Mouse (Mus musculus): ENCODE measurements around the gene 2310039H08Rik. TPM values are rescaled to one million over a fixed set of nuclear protein-coding genes. Genes with fewer than 3 reads are reported as not detected.
"Not testable (repeated sequence)": the region's sequence is repeated elsewhere in the genome, so short reads cannot be mapped to it uniquely, and the experiment has no call there.

2310039H08Rik gene
- polyA plus RNA-seq, 1 experiment from 2014 or later, result 41.7 TPM

DNA sequence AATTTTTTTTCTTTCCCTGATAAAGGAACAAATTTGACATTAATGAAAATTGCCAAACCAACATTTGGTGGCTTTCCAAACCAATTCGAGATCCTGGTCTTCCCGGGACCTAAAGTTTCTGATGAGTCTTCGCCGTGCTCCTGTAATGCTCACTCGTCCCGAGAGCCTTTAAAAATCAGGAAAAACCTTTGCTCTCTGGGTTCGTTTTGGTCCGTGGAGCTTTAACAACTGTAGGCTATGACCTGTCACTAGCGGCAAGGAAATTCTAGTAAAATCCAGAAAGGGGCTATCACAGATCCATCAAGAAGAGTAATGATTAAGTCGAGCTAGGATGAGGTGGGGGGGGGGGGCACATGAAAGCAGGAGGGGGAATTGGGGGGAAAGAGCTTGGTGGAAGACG is 9.4 kb downstream of the 2310039H08Rik start:
- Histone ChIP-seq H3K27me3 (replicated peaks) (no peaks in the 10 kb centered on the region), H3K4me1 (replicated peaks) (peaks cover 11% of the 10 kb centered on the region), H3K9ac (peak overlapping the region; percentile 87), H3K27ac (ENCODE audit: poor library complexity, severe bottlenecking) (peak overlapping the region; percentile 82), H3K36me3 (peaks cover 39% of the 10 kb centered on the region), H3K9me3 (replicated peaks) (no peaks in the 10 kb centered on the region), H3K4me3 (peak overlapping the region; percentile 78), H3K4me2 (peak overlapping the region; percentile 80)
- 0 out of 2 replicates have a peak, but pooled peaks have one; percentile 16 for ATAC-seq (ENCODE audit: insufficient number of reproducible peaks, low FRiP score)
- WGBS, result 3% methylated on average over 11 of the region's 11 CpGs

GRCm38 (mm10) chr17:46782341-46783221 is 10.1 kb downstream of the 2310039H08Rik start, which contains the start of gene Rpl7l1:
TSS of gene Rpl7l1 (minus strand) at chr17:46782672.
- peak within 1 kb of the TSS; percentile 82 for H3K27ac ChIP-seq (ENCODE audit: poor library complexity, severe bottlenecking)
- peak; percentile 95; the same call in 1 of the 2 replicates for ATAC-seq (ENCODE audit: insufficient number of reproducible peaks, low FRiP score)
- peaks cover 11% of the 10 kb centered on the region for H3K4me1 ChIP-seq (replicated peaks)
- peak within 1 kb of the TSS; percentile 87 for H3K9ac ChIP-seq
- no peaks in the 10 kb centered on the region for H3K9me3 ChIP-seq (replicated peaks)
- peak within 1 kb of the TSS; percentile 78 for H3K4me3 ChIP-seq
- WGBS, result under 1% methylated on average over 44 of the region's 44 CpGs
- H3K27me3 ChIP-seq (replicated peaks), result no peaks in the 10 kb centered on the region
- H3K4me2 ChIP-seq, result peak within 1 kb of the TSS; percentile 80
- H3K36me3 ChIP-seq, result peaks cover 32% of the 10 kb centered on the region

GRCm38 (mm10) chr17:46783222-46783565 is 10.8 kb downstream of the 2310039H08Rik start:
- no peak for ATAC-seq (ENCODE audit: insufficient number of reproducible peaks, low FRiP score)
- Histone ChIP-seq H3K27ac (ENCODE audit: poor library complexity, severe bottlenecking) (no peak overlapping the region), H3K9me3 (replicated peaks) (no peaks in the 10 kb centered on the region), H3K4me2 (peak overlapping the region; percentile 80), H3K9ac (no peak overlapping the region), H3K4me3 (peak overlapping the region; percentile 78), H3K4me1 (replicated peaks) (peaks cover 11% of the 10 kb centered on the region), H3K27me3 (replicated peaks) (no peaks in the 10 kb centered on the region), H3K36me3 (peaks cover 26% of the 10 kb centered on the region)
- 78% methylated on average over 2 of the region's 2 CpGs for WGBS

DNA sequence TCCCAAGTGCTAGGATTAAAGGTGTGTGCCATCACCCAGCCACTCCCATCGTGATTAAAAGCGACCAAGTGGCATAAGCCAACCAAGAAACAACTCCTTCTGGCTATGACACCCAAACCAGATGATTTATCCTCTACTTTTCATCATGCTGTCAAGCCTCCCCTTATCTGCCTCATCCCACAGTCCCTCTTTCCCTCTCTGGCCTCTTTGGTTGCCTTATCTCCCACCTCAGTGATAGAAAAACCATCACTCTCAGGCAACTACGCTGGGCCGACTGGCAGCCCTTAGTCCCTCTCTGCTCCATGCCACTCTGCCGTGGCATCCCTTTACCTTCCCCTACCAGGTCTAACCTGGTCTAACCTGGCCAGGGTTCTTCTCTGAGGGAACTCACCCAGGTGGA is 14.5 kb downstream of the 2310039H08Rik start:
- no peaks in the 10 kb centered on the region for H3K4me1 ChIP-seq (replicated peaks)
- H3K9me3 ChIP-seq (replicated peaks), result no peaks in the 10 kb centered on the region
- WGBS, result 67% methylated on average over 5 of the region's 5 CpGs
- no peak overlapping the region for H3K4me3 ChIP-seq
- H3K27me3 ChIP-seq (replicated peaks), result no peaks in the 10 kb centered on the region
- no peaks in the 10 kb centered on the region for H3K36me3 ChIP-seq
- no peak overlapping the region for H3K4me2 ChIP-seq
- no peak overlapping the region for H3K27ac ChIP-seq (ENCODE audit: poor library complexity, severe bottlenecking)
- no peak overlapping the region for H3K9ac ChIP-seq
- ATAC-seq (ENCODE audit: insufficient number of reproducible peaks, low FRiP score), result no peak

DNA sequence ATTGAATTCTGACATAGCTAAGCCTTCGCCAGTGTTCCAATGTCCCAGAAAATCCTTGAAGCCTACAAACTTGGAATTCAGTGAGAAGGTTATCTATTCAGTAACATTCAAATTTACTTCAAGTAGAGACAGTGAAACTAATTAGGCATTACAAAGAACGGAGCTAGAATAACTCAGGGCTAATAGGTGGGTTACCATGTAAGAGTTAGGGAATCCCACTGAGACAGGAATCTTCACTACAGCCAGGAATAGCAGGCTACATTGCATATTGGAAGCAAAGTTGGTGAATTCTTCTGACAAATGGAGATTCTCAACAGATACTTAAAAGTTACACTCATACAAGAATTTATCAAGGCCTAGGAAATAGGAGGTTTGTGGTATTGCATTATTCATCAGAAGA is 15.5 kb downstream of the 2310039H08Rik start:
- not testable (repeated sequence) for H3K4me1 ChIP-seq (replicated peaks); H3K4me2 ChIP-seq; H3K27ac ChIP-seq (ENCODE audit: poor library complexity, severe bottlenecking); H3K9me3 ChIP-seq (replicated peaks); H3K4me3 ChIP-seq; H3K36me3 ChIP-seq; ATAC-seq (ENCODE audit: insufficient number of reproducible peaks, low FRiP score); H3K9ac ChIP-seq; H3K27me3 ChIP-seq (replicated peaks)
- 60% methylated on average over 2 of the region's 2 CpGs for WGBS

GRCm38 (mm10) chr17:46792963-46793362 is 20.5 kb downstream of the 2310039H08Rik start:
- 76% methylated on average over 2 of the region's 2 CpGs for WGBS
- Histone ChIP-seq H3K4me2 (no peak overlapping the region), H3K9ac (no peak overlapping the region), H3K9me3 (replicated peaks) (0 out of 2 replicates have a peak, but pooled peaks cover 4% of the 10 kb centered on the region), H3K36me3 (no peaks in the 10 kb centered on the region), H3K4me1 (replicated peaks) (peaks cover 7% of the 10 kb centered on the region), H3K27ac (ENCODE audit: poor library complexity, severe bottlenecking) (no peak overlapping the region), H3K27me3 (replicated peaks) (no peaks in the 10 kb centered on the region), H3K4me3 (no peak overlapping the region)
- no peak for ATAC-seq (ENCODE audit: insufficient number of reproducible peaks, low FRiP score)

DNA sequence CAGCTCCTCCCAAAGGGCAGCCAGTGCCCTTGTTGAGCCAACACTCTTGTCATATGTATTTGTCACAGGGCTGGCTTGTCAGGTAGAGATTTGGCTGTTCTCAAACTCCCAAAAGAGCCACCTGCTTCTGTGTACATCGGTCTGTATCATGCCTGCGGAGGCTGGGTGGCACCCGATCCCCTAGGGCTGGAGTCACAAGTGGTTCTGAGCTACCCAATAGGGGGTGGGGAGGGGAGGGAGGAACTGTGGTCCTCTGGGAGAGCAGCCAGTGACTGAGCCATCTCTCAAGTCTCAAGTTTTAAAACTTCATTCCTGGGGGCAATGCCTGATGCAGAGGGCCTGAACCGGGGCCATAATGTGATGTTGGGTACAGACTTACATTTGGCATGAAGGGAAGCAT is 24.3 kb downstream of the 2310039H08Rik start:
- whole genome bisulfite sequencing, result 88% methylated on average over 4 of the region's 4 CpGs
- no peak overlapping the region for H3K9ac ChIP-seq
- H3K36me3 ChIP-seq, result peaks cover 29% of the 10 kb centered on the region
- H3K4me3 ChIP-seq, result no peak overlapping the region
- H3K4me1 ChIP-seq (replicated peaks), result peaks cover 7% of the 10 kb centered on the region
- no peak overlapping the region for H3K4me2 ChIP-seq
- no peak for ATAC-seq (ENCODE audit: insufficient number of reproducible peaks, low FRiP score)
- no peaks in the 10 kb centered on the region for H3K27me3 ChIP-seq (replicated peaks)
- H3K27ac ChIP-seq (ENCODE audit: poor library complexity, severe bottlenecking), result no peak overlapping the region
- 0 out of 2 replicates have a peak, but pooled peaks cover 4% of the 10 kb centered on the region for H3K9me3 ChIP-seq (replicated peaks)

- 37% methylated on average over 8 of the region's 8 CpGs for WGBS
- Histone ChIP-seq H3K9me3 (replicated peaks) (0 out of 2 replicates have a peak, but pooled peaks cover 3% of the 10 kb centered on the region), H3K27me3 (replicated peaks) (no peaks in the 10 kb centered on the region), H3K4me1 (replicated peaks) (peaks cover 7% of the 10 kb centered on the region), H3K4me2 (no peak overlapping the region), H3K9ac (no peak overlapping the region), H3K4me3 (no peak overlapping the region), H3K27ac (ENCODE audit: poor library complexity, severe bottlenecking) (no peak overlapping the region), H3K36me3 (peaks cover 35% of the 10 kb centered on the region)
- ATAC-seq (ENCODE audit: insufficient number of reproducible peaks, low FRiP score), result no peak
Observed at GRCm38 (mm10) chr17:46797386-46797785, 25.0 kb downstream of the 2310039H08Rik start.

- H3K36me3 ChIP-seq, result peaks cover 41% of the 10 kb centered on the region
- no peak overlapping the region for H3K27ac ChIP-seq (ENCODE audit: poor library complexity, severe bottlenecking)
- no peak for ATAC-seq (ENCODE audit: insufficient number of reproducible peaks, low FRiP score)
- H3K9ac ChIP-seq, result no peak overlapping the region
- peaks cover 7% of the 10 kb centered on the region for H3K4me1 ChIP-seq (replicated peaks)
- H3K9me3 ChIP-seq (replicated peaks), result no peaks in the 10 kb centered on the region
- WGBS, result 79% methylated on average over 10 of the region's 10 CpGs
- no peak overlapping the region for H3K4me3 ChIP-seq
- H3K4me2 ChIP-seq, result no peak overlapping the region
- H3K27me3 ChIP-seq (replicated peaks), result no peaks in the 10 kb centered on the region
Observed at GRCm38 (mm10) chr17:46799680-46800079, 27.2 kb downstream of the 2310039H08Rik start.

DNA sequence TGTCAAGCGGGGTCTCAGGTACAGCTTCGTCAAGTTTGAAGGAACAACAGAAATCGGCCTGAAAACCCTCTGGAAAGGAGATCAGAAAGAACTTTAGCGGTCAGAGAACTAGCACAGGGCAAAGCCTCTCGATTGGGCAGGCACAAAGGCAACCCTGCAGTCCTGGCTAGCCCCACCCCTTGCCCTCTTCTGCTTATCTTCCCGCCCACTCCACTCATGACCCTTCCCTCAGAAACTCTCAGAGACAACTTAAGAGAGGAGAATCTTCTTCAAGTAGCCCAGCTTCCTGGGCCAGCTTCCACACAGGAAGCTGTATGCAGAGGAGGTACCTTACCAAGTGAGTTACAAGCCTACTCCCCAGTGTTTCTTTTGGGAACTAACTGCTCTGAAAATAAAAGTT is 29.3 kb downstream of the 2310039H08Rik start:
- H3K4me1 ChIP-seq (replicated peaks), result no peaks in the 10 kb centered on the region
- no peaks in the 10 kb centered on the region for H3K9me3 ChIP-seq (replicated peaks)
- no peak overlapping the region for H3K4me3 ChIP-seq
- peaks cover 61% of the 10 kb centered on the region for H3K36me3 ChIP-seq
- H3K27me3 ChIP-seq (replicated peaks), result no peaks in the 10 kb centered on the region
- no peak overlapping the region for H3K4me2 ChIP-seq
- no peak overlapping the region for H3K9ac ChIP-seq
- H3K27ac ChIP-seq (ENCODE audit: poor library complexity, severe bottlenecking), result no peak overlapping the region
- ATAC-seq (ENCODE audit: insufficient number of reproducible peaks, low FRiP score), result no peak
- 78% methylated on average over 6 of the region's 6 CpGs for WGBS

GRCm38 (mm10) chr17:46808376-46808775 is 35.9 kb downstream of the 2310039H08Rik start:
- Histone ChIP-seq H3K36me3 (peaks cover 70% of the 10 kb centered on the region), H3K4me3 (no peak overlapping the region), H3K4me2 (no peak overlapping the region), H3K27ac (ENCODE audit: poor library complexity, severe bottlenecking) (no peak overlapping the region), H3K9ac (no peak overlapping the region), H3K4me1 (replicated peaks) (no peaks in the 10 kb centered on the region), H3K27me3 (replicated peaks) (no peaks in the 10 kb centered on the region), H3K9me3 (replicated peaks) (no peaks in the 10 kb centered on the region)
- no peak for ATAC-seq (ENCODE audit: insufficient number of reproducible peaks, low FRiP score)
- 87% methylated on average over 10 of the region's 10 CpGs for WGBS
